Mouse (Mus musculus) effector memory CD4-positive, alpha-beta T cell, adult 7 months (primary cell): ENCODE results near the gene Polr1b. TPM values are rescaled to one million over a fixed set of nuclear protein-coding genes. Genes with fewer than 3 reads are reported as not detected.

ENCODE experiments used
- polyA plus RNA-seq: library from polyadenylated mRNA; unstranded; fragments of 100-300 nt; shearing (Covaris generic); gene quantifications from one replicate; pipeline ENCODE4 v1.2.1, GENCODE M21; 2017

Polr1b gene
- polyA plus RNA-seq = 25.5 TPM

GRCm38 (mm10) chr2:129100784-129101310 is at the start of gene Polr1b:
Polr1b (plus strand) TSS chr2:129100995.

GRCm38 (mm10) chr2:129065437-129066282 is 35.1 kb upstream of the Polr1b start, which contains the start of gene Ttl:
Ttl (plus strand) TSS chr2:129065942.

GRCm38 (mm10) chr2:129129412-129129929 is 28.7 kb downstream of the Polr1b start, which contains the start of gene Chchd5:
Chchd5 (plus strand) TSS chr2:129129700.

Other genes with a start within 250 kb of the Polr1b start
- 0.13 TPM for gene Fbln7, start 238.0 kb upstream of the Polr1b start, polyA plus RNA-seq
- 8.0 TPM for gene Zc3h8, start 156.9 kb upstream of the Polr1b start, polyA plus RNA-seq
- 9.2 TPM for gene Zc3h6, start 133.6 kb upstream of the Polr1b start, polyA plus RNA-seq
- 5.2 TPM for gene Gm10762, start 133.3 kb upstream of the Polr1b start, polyA plus RNA-seq
- gene Vinac1, start 52.8 kb upstream of the Polr1b start, polyA plus RNA-seq = not detected
- 2.3 TPM for gene Ttl, start 35.1 kb upstream of the Polr1b start, polyA plus RNA-seq
- gene Chchd5, start 28.7 kb downstream of the Polr1b start, polyA plus RNA-seq = 9.7 TPM
- gene Slc20a1, start 97.8 kb downstream of the Polr1b start, polyA plus RNA-seq = 149 TPM
- 1.5 TPM for gene Ckap2l, start 196.2 kb downstream of the Polr1b start, polyA plus RNA-seq
- not detected for gene Il1a, start 209.0 kb downstream of the Polr1b start, polyA plus RNA-seq